Comparison of ENCODE assay signal across 11 mouse cellular contexts in the genomic region with DNA sequence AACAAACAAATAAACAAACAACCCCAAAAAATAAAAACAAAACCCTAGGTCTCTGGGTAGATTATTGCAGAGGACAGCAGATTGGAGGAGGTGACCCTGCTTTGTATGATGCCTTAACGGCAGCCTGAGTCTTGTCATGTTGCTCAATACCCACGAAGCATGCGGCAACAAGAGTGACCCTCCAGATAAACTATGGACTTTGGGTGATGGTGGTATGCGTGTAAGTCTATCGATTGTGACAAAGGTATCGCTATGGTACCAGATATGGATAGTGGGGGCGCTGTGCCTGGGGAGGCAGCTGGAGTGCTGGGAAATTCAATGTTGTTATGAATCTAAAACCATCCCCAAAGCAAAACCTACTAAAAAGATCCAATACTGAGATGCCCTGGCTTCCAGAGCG. TPM values are rescaled to one million over a fixed set of nuclear protein-coding genes. Genes with fewer than 3 reads are reported as not detected.
DNase-seq lines count a peak whose midpoint lies in the region; ATAC-seq and TF ChIP-seq lines count a peak whose summit lies in the region.
"Had no signal": no experiment of that assay in that cellular context is flagged by ENCODE, and none has a peak within 500 bp of the region (broad histone marks: within the 10 kb centered on the region; RNA-seq: fewer than 3 reads in every experiment).

No protein-coding gene starts in this region.

- no peak for ATAC-seq in heart, embryonic 13.5 days (ENCODE audit: extremely low read depth, insufficient number of reproducible peaks, low FRiP score, low TSS enrichment)
- no peak for ATAC-seq in heart, embryonic 11.5 days (replicated peaks; ENCODE audit: insufficient number of reproducible peaks, low FRiP score, low TSS enrichment)
- ATAC-seq in lung, postnatal 0 days, result no peak
- peak; percentile 42 for ATAC-seq in liver, embryonic 15.5 days (ENCODE audit: insufficient read depth)
- no peak for ATAC-seq in forebrain, embryonic 13.5 days
- ATAC-seq: hindbrain, postnatal 0 days had no signal

- DNase-seq in lung, postnatal 0 days (ENCODE audit: low spot score), result no peak
- no peak for DNase-seq in lung, postnatal 36 days
- DNase-seq in cerebellum, adult 9-11 months, result no peak
- DNase-seq in thymus, adult 18-20 months, result no peak
- DNase-seq: cerebellum, postnatal 25 days had no signal

- H3K36me3 ChIP-seq in heart, embryonic 13.5 days, result no peaks in the 10 kb centered on the region
- no peaks in the 10 kb centered on the region for H3K36me3 ChIP-seq in heart, embryonic 11.5 days (ENCODE audit: control insufficient read depth, insufficient read depth, low read length)
- no peaks in the 10 kb centered on the region for H3K36me3 ChIP-seq in lung, postnatal 0 days (ENCODE audit: insufficient read depth, low read length)
- H3K36me3 ChIP-seq in liver, embryonic 15.5 days (replicated peaks), result no peaks in the 10 kb centered on the region
- no peaks in the 10 kb centered on the region for H3K36me3 ChIP-seq in forebrain, embryonic 13.5 days (ENCODE audit: poor library complexity, severe bottlenecking)

- peaks cover 33% of the 10 kb centered on the region for H3K4me1 ChIP-seq in heart, embryonic 13.5 days
- peaks cover 29% of the 10 kb centered on the region for H3K4me1 ChIP-seq in heart, embryonic 11.5 days (ENCODE audit: control insufficient read depth, insufficient read depth, low read length)
- peaks cover 13% of the 10 kb centered on the region; the same call in 1 of the 2 replicates for H3K4me1 ChIP-seq in lung, postnatal 0 days (ENCODE audit: insufficient read depth, low read depth, low read length)
- peaks cover 12% of the 10 kb centered on the region; the same call in 1 of the 2 replicates for H3K4me1 ChIP-seq in liver, embryonic 15.5 days (replicated peaks)
- H3K4me1 ChIP-seq in forebrain, embryonic 13.5 days, result peaks cover 12% of the 10 kb centered on the region; the same call in 1 of the 2 replicates

- no peaks in the 10 kb centered on the region for H3K9me3 ChIP-seq in heart, embryonic 13.5 days
- H3K9me3 ChIP-seq in heart, embryonic 11.5 days (replicated peaks; ENCODE audit: control insufficient read depth, low read length), result no peaks in the 10 kb centered on the region
- no peaks in the 10 kb centered on the region for H3K9me3 ChIP-seq in lung, postnatal 0 days (ENCODE audit: low read length)
- no peaks in the 10 kb centered on the region for H3K9me3 ChIP-seq in liver, embryonic 15.5 days (replicated peaks)
- no peaks in the 10 kb centered on the region for H3K9me3 ChIP-seq in forebrain, embryonic 13.5 days (replicated peaks)

- no peak for TF ChIP-seq EP300 in lung, postnatal 0 days (IDR thresholded peaks at IDR 0.05)

- no peak overlapping the region for H3K4me3 ChIP-seq in heart, embryonic 13.5 days
- H3K4me3 ChIP-seq in heart, embryonic 11.5 days (ENCODE audit: low read depth, low read length), result no peak overlapping the region
- no peak overlapping the region for H3K4me3 ChIP-seq in lung, postnatal 0 days (ENCODE audit: low read depth, low read length)
- H3K4me3 ChIP-seq in liver, embryonic 15.5 days (replicated peaks), result no peak overlapping the region
- H3K4me3 ChIP-seq in forebrain, embryonic 13.5 days, result no peak overlapping the region

- TF ChIP-seq CTCF in lung, postnatal 0 days (IDR thresholded peaks at IDR 0.05), result no peak

- H3K9ac ChIP-seq in heart, embryonic 13.5 days, result no peak overlapping the region
- no peak overlapping the region for H3K9ac ChIP-seq in heart, embryonic 11.5 days (ENCODE audit: low read depth, low read length)
- no peak overlapping the region for H3K9ac ChIP-seq in lung, postnatal 0 days (replicated peaks; ENCODE audit: low read depth)
- H3K9ac ChIP-seq in liver, embryonic 15.5 days, result no peak overlapping the region
- no peak overlapping the region for H3K9ac ChIP-seq in forebrain, embryonic 13.5 days

- H3K27me3 ChIP-seq in heart, embryonic 13.5 days (replicated peaks), result no peaks in the 10 kb centered on the region
- H3K27me3 ChIP-seq in heart, embryonic 11.5 days (ENCODE audit: control insufficient read depth, insufficient read depth, low read length), result no peaks in the 10 kb centered on the region
- H3K27me3 ChIP-seq in lung, postnatal 0 days (replicated peaks; ENCODE audit: insufficient read depth, low read length), result no peaks in the 10 kb centered on the region
- no peaks in the 10 kb centered on the region for H3K27me3 ChIP-seq in liver, embryonic 15.5 days
- no peaks in the 10 kb centered on the region for H3K27me3 ChIP-seq in forebrain, embryonic 13.5 days
- H3K27me3 ChIP-seq: Patski had no signal

- WGBS in heart, embryonic 13.5 days, result 79% methylated on average over 8 of the region's 8 CpGs
- 80% methylated on average over 8 of the region's 8 CpGs for WGBS in heart, embryonic 11.5 days (ENCODE audit: insufficient replicate concordance)
- 70% methylated on average over 8 of the region's 8 CpGs for WGBS in lung, postnatal 0 days
- WGBS in liver, embryonic 15.5 days (ENCODE audit: insufficient replicate concordance), result 68% methylated on average over 8 of the region's 8 CpGs
- 92% methylated on average over 8 of the region's 8 CpGs for WGBS in forebrain, embryonic 13.5 days

- H3K4me2 ChIP-seq in heart, embryonic 13.5 days, result no peak overlapping the region
- no peak overlapping the region for H3K4me2 ChIP-seq in heart, embryonic 11.5 days
- H3K4me2 ChIP-seq in lung, postnatal 0 days (replicated peaks; ENCODE audit: low read depth, low read length), result no peak overlapping the region
- 0 out of 2 replicates have a peak overlapping the region, but pooled peaks have one; percentile 2 for H3K4me2 ChIP-seq in liver, embryonic 15.5 days
- H3K4me2 ChIP-seq in forebrain, embryonic 13.5 days, result no peak overlapping the region

- peak overlapping the region; percentile 77 for H3K27ac ChIP-seq in heart, embryonic 13.5 days (replicated peaks)
- no peak overlapping the region; the same call in 1 of the 2 replicates for H3K27ac ChIP-seq in heart, embryonic 11.5 days (ENCODE audit: low read depth, low read length)
- peak overlapping the region; percentile 87 for H3K27ac ChIP-seq in lung, postnatal 0 days (ENCODE audit: low read length)
- H3K27ac ChIP-seq in liver, embryonic 15.5 days (replicated peaks), result peak overlapping the region; percentile 68
- H3K27ac ChIP-seq in forebrain, embryonic 13.5 days, result no peak overlapping the region
- H3K27ac ChIP-seq: hindbrain, postnatal 0 days had no signal

RNA-seq across cellular contexts. Expression of gene Errfi1, which starts 55.4 kb away (rescaled TPM):
- polyA plus RNA-seq in heart, embryonic 13.5 days (2015; fragmentation: Nextera tagmentation; extraction: Ambion mirVana), result 10.1 and 11.3 TPM in 2 replicates
- 17.0 and 20.7 TPM in 2 replicates for polyA plus RNA-seq in heart, embryonic 11.5 days (2014; fragmentation: Nextera tagmentation; extraction: Ambion mirVana)
- polyA plus RNA-seq in lung, postnatal 0 days (2015; fragmentation: Nextera tagmentation; extraction: Ambion mirVana), result 104 and 106 TPM in 2 replicates
- polyA plus RNA-seq in liver, embryonic 15.5 days (2015; fragmentation: Nextera tagmentation; extraction: Ambion mirVana), result 40.1 and 41.3 TPM in 2 replicates
- polyA plus RNA-seq in forebrain, embryonic 13.5 days (2015; fragmentation: Nextera tagmentation; extraction: Ambion mirVana), result 13.7 TPM in 2 replicates

Comparison
In these comparisons a context has a peak if more than half of its experiments do, and no peak if none do; other contexts are left out.
1. H3K27ac ChIP-seq: peak in heart, embryonic 13.5 days (single experiment), lung, postnatal 0 days (single experiment) and liver, embryonic 15.5 days (single experiment); none in heart, embryonic 11.5 days (single experiment) and forebrain, embryonic 13.5 days (single experiment).